Mouse (Mus musculus) heart, postnatal 25 days (tissue): ENCODE measurements around the gene Arhgef18. TPM values are rescaled to one million over a fixed set of nuclear protein-coding genes. Genes with fewer than 3 reads are reported as not detected.

Experiments used
- DNase-seq: peaks from one replicate; pipeline ENCODE4 v3.0.0; 2022; ENCODE audit warnings: low spot score
- intact Hi-C: fragments of 180-260 bp; cut with DNase I; formaldehyde crosslinking; loops from one replicate; pipeline ENCODE4 v1.15.1; 2025
- total RNA-seq, 2 experiments: library from RNA; stranded (reverse); gene quantifications; 2 replicates each; pipeline ENCODE4 v1.2.3; 2021

Arhgef18 gene
- 10 to 100 TPM; 20.0 to 20.3 TPM for total RNA-seq

GRCm38 (mm10) chr8:3392771-3393710, at the start of gene Arhgef18:
Gene Arhgef18 (plus strand): TSS chr8:3393006.
- intact Hi-C loops: loop anchor here (2.0 kb wide), 1 partner anchor 30 kb away; no protein-coding TSS in a partner anchor
- peak; percentile 80 for DNase-seq

- no peak for DNase-seq
- intact Hi-C loops: no loop called here
These were observed 47.5 kb upstream of the Arhgef18 start for GRCm38 (mm10) chr8:3345337-3345736.

GRCm38 (mm10) chr8:3346691-3347413, 46.0 kb upstream of the Arhgef18 start:
- intact Hi-C loops: no loop called here
- no peak for DNase-seq

- intact Hi-C loops: no loop called here
- no peak for DNase-seq
These were observed 44.5 kb upstream of the Arhgef18 start for GRCm38 (mm10) chr8:3348142-3348823.

- intact Hi-C loops: no loop called here
- no peak for DNase-seq
These were observed 42.1 kb upstream of the Arhgef18 start for GRCm38 (mm10) chr8:3350747-3351146.

- intact Hi-C loops: no loop called here
- DNase-seq: no peak
These were observed 40.1 kb upstream of the Arhgef18 start for GRCm38 (mm10) chr8:3352715-3353114.

GRCm38 (mm10) chr8:3353189-3353810, 39.5 kb upstream of the Arhgef18 start, which contains the start of gene A430078G23Rik:
Gene A430078G23Rik (plus strand): TSS chr8:3353415.
- DNase-seq: no peak
- intact Hi-C loops: no loop called here

GRCm38 (mm10) chr8:3353811-3354442, 38.9 kb upstream of the Arhgef18 start:
- no peak for DNase-seq
- intact Hi-C loops: no loop called here

- intact Hi-C loops: no loop called here
- no peak for DNase-seq
These were observed 38.4 kb upstream of the Arhgef18 start for GRCm38 (mm10) chr8:3354443-3354812.

GRCm38 (mm10) chr8:3355586-3355985, 37.2 kb upstream of the Arhgef18 start:
- intact Hi-C loops: no loop called here
- no peak for DNase-seq

- DNase-seq: peak; percentile 27
- intact Hi-C loops: loop anchor here (2.0 kb wide), 2 partner anchors 93 to 315 kb away; partner anchors contain the start of gene Fcor
These were observed 34.7 kb upstream of the Arhgef18 start for GRCm38 (mm10) chr8:3358060-3358459.

GRCm38 (mm10) chr8:3367086-3367485, 25.7 kb upstream of the Arhgef18 start:
- intact Hi-C loops: no loop called here
- no peak for DNase-seq

GRCm38 (mm10) chr8:3368091-3368490, 24.7 kb upstream of the Arhgef18 start:
- intact Hi-C loops: no loop called here
- DNase-seq: no peak

- intact Hi-C loops: no loop called here
- DNase-seq: no peak
These were observed 17.1 kb upstream of the Arhgef18 start for GRCm38 (mm10) chr8:3375748-3376147.

GRCm38 (mm10) chr8:3376641-3377274, 16.0 kb upstream of the Arhgef18 start:
- DNase-seq: peak; percentile 19
- intact Hi-C loops: no loop called here

- intact Hi-C loops: loop anchor here (2.0 kb wide), 1 partner anchor 30 kb away; no protein-coding TSS in a partner anchor
- DNase-seq: no peak
These were observed 5.5 kb upstream of the Arhgef18 start for GRCm38 (mm10) chr8:3387286-3387685.

GRCm38 (mm10) chr8:3388591-3389338, 4.0 kb upstream of the Arhgef18 start:
- intact Hi-C loops: no loop called here
- DNase-seq: no peak

- intact Hi-C loops: no loop called here
These were observed 3.3 kb upstream of the Arhgef18 start for GRCm38 (mm10) chr8:3389506-3389905.

More at GRCm38 (mm10) chr8:3389506-3389905, 3.3 kb upstream of the Arhgef18 start:
- no peak for DNase-seq
